Mouse (Mus musculus): ENCODE measurements around the gene Pld4.

GRCm38 (mm10) chr12:112757896-112758295 is 2.6 kb upstream of the Pld4 start:
- TF ChIP-seq CTCF (IDR thresholded peaks at IDR 0.05; ENCODE audit: low read depth, low read length) (no peak), EP300 (IDR thresholded peaks at IDR 0.05; ENCODE audit: insufficient read depth, low read depth, low read length) (no peak), POLR2A (IDR thresholded peaks at IDR 0.05; ENCODE audit: insufficient read depth, low read length) (no peak)
